Mouse (Mus musculus): ENCODE measurements at regions not wholly inside any gene's neighbourhood (a gene's known extent, or its start where the extent isn't known, plus 50 kb on each side); places are given as distances from the start of the nearest gene placed in this dataset.
"Not testable (repeated sequence)": the region's sequence is repeated elsewhere in the genome, so short reads cannot be mapped to it uniquely, and the experiment has no call there.

GRCm38 (mm10) chr6:25101761-25102160 lies 145.7 kb upstream of the Tmem229a start:
- Histone ChIP-seq H3K4me1 (ENCODE audit: control insufficient read depth, insufficient read depth, low read length) (no peaks in the 10 kb centered on the region), H3K4me3 (ENCODE audit: low read depth, low read length) (no peak overlapping the region), H3K9me3 (ENCODE audit: control insufficient read depth, low read length) (no peaks in the 10 kb centered on the region), H3K27me3 (ENCODE audit: control insufficient read depth, insufficient read depth, low read length) (no peaks in the 10 kb centered on the region), H3K36me3 (ENCODE audit: control insufficient read depth, insufficient read depth, low read length) (no peaks in the 10 kb centered on the region), H3K4me2 (ENCODE audit: low read depth) (no peak overlapping the region), H3K27ac (ENCODE audit: low read depth, low read length) (no peak overlapping the region), H3K9ac (ENCODE audit: low read length) (no peak overlapping the region)
- DNase-seq (ENCODE audit: low spot score) = no peak
- ATAC-seq (ENCODE audit: insufficient read depth, low FRiP score, low TSS enrichment) = no peak

DNA sequence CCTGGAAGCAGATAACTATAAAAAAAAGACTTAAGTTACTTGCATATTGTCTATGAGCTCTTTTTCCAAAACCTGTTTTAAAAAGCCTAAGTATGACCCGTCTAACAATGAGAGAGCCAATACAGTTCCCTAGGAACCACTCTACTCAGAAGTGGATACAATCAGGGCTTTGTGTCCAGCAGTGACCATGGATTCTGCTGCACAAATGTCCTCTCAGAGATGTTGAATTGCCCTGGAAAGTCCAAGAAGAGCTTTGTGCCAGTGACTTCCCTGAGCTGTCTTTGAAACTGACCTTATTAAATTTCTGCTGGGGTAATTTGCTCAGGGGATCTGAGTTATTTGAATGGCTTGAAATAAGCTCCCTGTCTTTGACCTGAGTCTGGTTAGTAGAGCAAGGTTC lies 131.1 kb upstream of the Tmem229a start:
- Histone ChIP-seq H3K4me3 (ENCODE audit: low read depth, low read length) (no peak overlapping the region), H3K27me3 (ENCODE audit: control insufficient read depth, insufficient read depth, low read length) (no peaks in the 10 kb centered on the region), H3K9ac (ENCODE audit: low read length) (no peak overlapping the region), H3K27ac (ENCODE audit: low read depth, low read length) (no peak overlapping the region), H3K9me3 (ENCODE audit: control insufficient read depth, low read length) (no peaks in the 10 kb centered on the region), H3K4me1 (ENCODE audit: control insufficient read depth, insufficient read depth, low read length) (no peaks in the 10 kb centered on the region), H3K4me2 (ENCODE audit: low read depth) (no peak overlapping the region), H3K36me3 (ENCODE audit: control insufficient read depth, insufficient read depth, low read length) (no peaks in the 10 kb centered on the region)
- WGBS = 69% methylated on average over 1 of the region's 1 CpGs
- ATAC-seq (ENCODE audit: insufficient read depth, low FRiP score, low TSS enrichment) (no peak), DNase-seq (ENCODE audit: low spot score) (no peak)

DNA sequence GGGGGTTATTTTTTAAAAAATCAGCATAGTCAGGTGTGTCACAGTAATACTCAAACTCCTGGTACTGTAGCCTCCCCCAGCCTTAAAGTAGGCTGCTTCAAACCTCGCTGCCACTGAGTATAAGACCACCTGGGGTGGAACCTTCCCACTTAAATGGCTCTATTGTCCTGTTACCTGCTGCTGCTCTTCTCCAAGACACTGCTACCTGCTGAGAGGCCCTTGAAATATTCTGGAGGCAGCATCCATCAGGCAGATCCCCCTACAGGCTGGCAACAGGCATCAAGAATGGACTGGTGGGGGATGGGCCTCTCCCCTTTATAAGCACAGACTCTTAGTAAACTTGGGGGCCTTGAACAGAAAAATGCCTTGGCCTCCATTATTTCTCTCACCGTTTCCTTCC lies 129.8 kb upstream of the Tmem229a start:
- 88% methylated on average over 2 of the region's 2 CpGs for WGBS
- Histone ChIP-seq H3K4me3 (ENCODE audit: low read depth, low read length) (no peak overlapping the region), H3K36me3 (ENCODE audit: control insufficient read depth, insufficient read depth, low read length) (no peaks in the 10 kb centered on the region), H3K4me2 (ENCODE audit: low read depth) (no peak overlapping the region), H3K9me3 (ENCODE audit: control insufficient read depth, low read length) (no peaks in the 10 kb centered on the region), H3K9ac (ENCODE audit: low read length) (no peak overlapping the region), H3K27ac (ENCODE audit: low read depth, low read length) (no peak overlapping the region), H3K27me3 (ENCODE audit: control insufficient read depth, insufficient read depth, low read length) (no peaks in the 10 kb centered on the region), H3K4me1 (ENCODE audit: control insufficient read depth, insufficient read depth, low read length) (no peaks in the 10 kb centered on the region)
- no peak for DNase-seq (ENCODE audit: low spot score)
- no peak for ATAC-seq (ENCODE audit: insufficient read depth, low FRiP score, low TSS enrichment)

DNA sequence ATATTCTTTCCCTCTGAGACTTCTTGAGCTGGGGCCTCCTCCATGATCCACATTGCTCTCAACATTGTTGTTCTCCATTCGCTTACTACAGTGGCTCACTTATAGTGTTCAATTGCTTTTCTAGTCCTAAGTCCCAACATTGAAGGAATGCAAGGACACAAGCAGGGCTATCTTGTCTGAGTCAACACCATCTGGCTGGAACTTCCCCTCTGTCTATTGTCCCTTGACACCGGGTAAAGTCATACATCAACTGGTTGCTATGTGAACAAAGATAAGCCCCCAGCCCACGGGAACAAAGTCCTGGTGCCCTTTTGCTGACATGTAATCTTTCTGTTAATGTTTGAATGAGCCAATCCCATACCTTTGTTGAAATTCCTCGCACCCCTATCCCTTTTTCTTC lies 129.2 kb upstream of the Tmem229a start:
- H3K9ac ChIP-seq (ENCODE audit: low read length); H3K36me3 ChIP-seq (ENCODE audit: control insufficient read depth, insufficient read depth, low read length); H3K27me3 ChIP-seq (ENCODE audit: control insufficient read depth, insufficient read depth, low read length); H3K4me1 ChIP-seq (ENCODE audit: control insufficient read depth, insufficient read depth, low read length); H3K9me3 ChIP-seq (ENCODE audit: control insufficient read depth, low read length); H3K4me3 ChIP-seq (ENCODE audit: low read depth, low read length); DNase-seq (ENCODE audit: low spot score); H3K4me2 ChIP-seq (ENCODE audit: low read depth); H3K27ac ChIP-seq (ENCODE audit: low read depth, low read length); ATAC-seq (ENCODE audit: insufficient read depth, low FRiP score, low TSS enrichment): not testable (repeated sequence)
- 52% methylated on average over 4 of the region's 4 CpGs for WGBS

DNA sequence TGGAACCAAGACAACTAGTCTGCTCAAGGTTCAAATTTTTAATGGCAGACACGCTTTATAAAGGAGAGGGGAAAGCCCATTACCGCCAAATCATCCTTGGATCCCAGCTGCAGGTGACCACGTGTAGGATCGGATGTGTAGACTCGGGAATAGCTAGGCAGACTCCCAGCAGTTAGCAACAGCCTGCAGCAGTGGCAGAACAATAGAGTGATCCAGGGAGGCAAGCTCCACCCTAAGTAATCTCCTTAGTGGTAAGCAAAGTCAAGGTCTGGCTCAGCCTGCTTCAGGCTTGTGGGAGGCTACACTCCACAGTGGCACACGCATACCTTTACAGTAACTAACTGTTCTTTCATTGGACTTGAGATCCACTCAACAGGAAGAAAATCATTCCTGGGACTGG lies 109.8 kb upstream of the Tmem229a start:
- 60% methylated on average over 6 of the region's 6 CpGs for WGBS
- no peaks in the 10 kb centered on the region for H3K9me3 ChIP-seq (ENCODE audit: control insufficient read depth, low read length)
- no peak overlapping the region for H3K4me2 ChIP-seq (ENCODE audit: low read depth)
- ATAC-seq (ENCODE audit: insufficient read depth, low FRiP score, low TSS enrichment) = no peak
- no peak overlapping the region for H3K9ac ChIP-seq (ENCODE audit: low read length)
- no peaks in the 10 kb centered on the region for H3K27me3 ChIP-seq (ENCODE audit: control insufficient read depth, insufficient read depth, low read length)
- no peak for DNase-seq (ENCODE audit: low spot score)
- H3K4me3 ChIP-seq (ENCODE audit: low read depth, low read length) = no peak overlapping the region
- no peak overlapping the region for H3K27ac ChIP-seq (ENCODE audit: low read depth, low read length)
- no peaks in the 10 kb centered on the region for H3K4me1 ChIP-seq (ENCODE audit: control insufficient read depth, insufficient read depth, low read length)
- no peaks in the 10 kb centered on the region for H3K36me3 ChIP-seq (ENCODE audit: control insufficient read depth, insufficient read depth, low read length)

DNA sequence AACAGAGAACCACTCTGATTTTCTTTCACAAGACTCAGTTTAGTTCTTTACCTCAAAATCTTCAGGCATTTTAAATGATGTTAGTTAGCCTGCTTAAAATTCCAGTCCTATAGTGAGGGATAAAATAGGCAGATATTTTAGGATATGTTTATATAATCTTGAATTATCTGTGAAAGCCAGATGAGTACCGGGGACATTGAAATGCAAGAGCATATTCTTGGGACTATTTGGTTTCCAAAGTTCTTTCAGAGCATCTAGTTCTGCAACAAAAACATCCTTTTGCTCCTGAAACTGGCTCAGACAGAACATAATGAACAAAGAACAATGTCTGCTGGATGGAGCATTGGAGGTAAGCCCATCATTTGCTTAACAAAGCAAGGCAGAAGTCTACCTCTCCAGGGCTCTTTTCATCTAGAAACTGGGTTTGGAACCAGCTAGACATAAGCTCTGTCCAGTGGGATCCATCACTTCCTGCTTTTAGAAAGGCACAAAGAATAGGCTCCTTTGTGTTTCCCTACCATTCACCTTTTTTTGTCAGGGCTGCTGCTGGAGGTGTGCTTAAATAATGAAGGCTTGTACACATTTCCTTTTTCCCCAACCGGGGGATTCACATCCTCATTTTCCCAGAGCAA lies 76.9 kb upstream of the Tmem229a start:
- no peaks in the 10 kb centered on the region for H3K4me1 ChIP-seq (ENCODE audit: control insufficient read depth, insufficient read depth, low read length)
- DNase-seq (ENCODE audit: low spot score) (no peak), ATAC-seq (ENCODE audit: insufficient read depth, low FRiP score, low TSS enrichment) (no peak)
- 85% methylated on average over 2 of the region's 2 CpGs for WGBS
- no peaks in the 10 kb centered on the region for H3K27me3 ChIP-seq (ENCODE audit: control insufficient read depth, insufficient read depth, low read length)
- H3K9me3 ChIP-seq (ENCODE audit: control insufficient read depth, low read length) = no peaks in the 10 kb centered on the region
- no peak overlapping the region for H3K27ac ChIP-seq (ENCODE audit: low read depth, low read length)
- no peak overlapping the region for H3K4me3 ChIP-seq (ENCODE audit: low read depth, low read length)
- no peak overlapping the region for H3K9ac ChIP-seq (ENCODE audit: low read length)
- no peaks in the 10 kb centered on the region for H3K36me3 ChIP-seq (ENCODE audit: control insufficient read depth, insufficient read depth, low read length)
- no peak overlapping the region for H3K4me2 ChIP-seq (ENCODE audit: low read depth)

- 76% methylated on average over 3 of the region's 3 CpGs for WGBS
- Histone ChIP-seq H3K36me3 (ENCODE audit: control insufficient read depth, insufficient read depth, low read length) (no peaks in the 10 kb centered on the region), H3K4me2 (ENCODE audit: low read depth) (no peak overlapping the region), H3K4me1 (ENCODE audit: control insufficient read depth, insufficient read depth, low read length) (no peaks in the 10 kb centered on the region), H3K4me3 (ENCODE audit: low read depth, low read length) (no peak overlapping the region), H3K27ac (ENCODE audit: low read depth, low read length) (no peak overlapping the region), H3K9me3 (ENCODE audit: control insufficient read depth, low read length) (no peaks in the 10 kb centered on the region), H3K27me3 (ENCODE audit: control insufficient read depth, insufficient read depth, low read length) (no peaks in the 10 kb centered on the region), H3K9ac (ENCODE audit: low read length) (no peak overlapping the region)
- no peak for DNase-seq (ENCODE audit: low spot score)
- no peak for ATAC-seq (ENCODE audit: insufficient read depth, low FRiP score, low TSS enrichment)
These were observed 70.9 kb upstream of the Tmem229a start for GRCm38 (mm10) chr6:25026953-25027352.

- Histone ChIP-seq H3K36me3 (ENCODE audit: control insufficient read depth, insufficient read depth, low read length) (no peaks in the 10 kb centered on the region), H3K4me2 (ENCODE audit: low read depth) (no peak overlapping the region), H3K9me3 (ENCODE audit: control insufficient read depth, low read length) (no peaks in the 10 kb centered on the region), H3K27me3 (ENCODE audit: control insufficient read depth, insufficient read depth, low read length) (no peaks in the 10 kb centered on the region), H3K4me3 (ENCODE audit: low read depth, low read length) (no peak overlapping the region), H3K9ac (ENCODE audit: low read length) (no peak overlapping the region), H3K4me1 (ENCODE audit: control insufficient read depth, insufficient read depth, low read length) (no peaks in the 10 kb centered on the region), H3K27ac (ENCODE audit: low read depth, low read length) (no peak overlapping the region)
- no peak for ATAC-seq (ENCODE audit: insufficient read depth, low FRiP score, low TSS enrichment)
- WGBS = 32% methylated on average over 2 of the region's 2 CpGs
- peak; percentile 44 for DNase-seq (ENCODE audit: low spot score)
These were observed 64.1 kb upstream of the Tmem229a start for GRCm38 (mm10) chr6:25020005-25020772.

DNA sequence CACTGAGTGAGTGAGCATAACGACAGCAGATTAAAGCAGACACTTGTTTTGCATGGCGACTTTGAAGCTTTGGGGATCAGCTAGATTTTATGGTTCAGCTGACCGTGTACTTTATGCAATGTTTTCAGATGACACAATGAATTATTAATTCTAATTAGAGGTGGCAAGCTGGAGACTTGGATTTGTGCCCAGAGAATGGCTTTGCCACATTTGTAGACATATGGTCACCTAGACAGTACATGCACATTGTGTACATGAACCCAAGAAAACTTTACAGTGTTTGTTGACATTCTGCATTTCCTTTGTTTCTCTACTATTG lies 57.1 kb upstream of the Tmem229a start:
- no peak overlapping the region for H3K27ac ChIP-seq (ENCODE audit: low read depth, low read length)
- H3K4me1 ChIP-seq (ENCODE audit: control insufficient read depth, insufficient read depth, low read length) = no peaks in the 10 kb centered on the region
- WGBS = 52% methylated on average over 3 of the region's 3 CpGs
- no peak overlapping the region for H3K4me2 ChIP-seq (ENCODE audit: low read depth)
- H3K9me3 ChIP-seq (ENCODE audit: control insufficient read depth, low read length) = no peaks in the 10 kb centered on the region
- DNase-seq (ENCODE audit: low spot score) = no peak
- no peak overlapping the region for H3K9ac ChIP-seq (ENCODE audit: low read length)
- H3K27me3 ChIP-seq (ENCODE audit: control insufficient read depth, insufficient read depth, low read length) = no peaks in the 10 kb centered on the region
- no peak overlapping the region for H3K4me3 ChIP-seq (ENCODE audit: low read depth, low read length)
- H3K36me3 ChIP-seq (ENCODE audit: control insufficient read depth, insufficient read depth, low read length) = no peaks in the 10 kb centered on the region
- no peak for ATAC-seq (ENCODE audit: insufficient read depth, low FRiP score, low TSS enrichment)
